Mouse (Mus musculus): ENCODE measurements around the gene Ing3.

Gene Ing3

DNA sequence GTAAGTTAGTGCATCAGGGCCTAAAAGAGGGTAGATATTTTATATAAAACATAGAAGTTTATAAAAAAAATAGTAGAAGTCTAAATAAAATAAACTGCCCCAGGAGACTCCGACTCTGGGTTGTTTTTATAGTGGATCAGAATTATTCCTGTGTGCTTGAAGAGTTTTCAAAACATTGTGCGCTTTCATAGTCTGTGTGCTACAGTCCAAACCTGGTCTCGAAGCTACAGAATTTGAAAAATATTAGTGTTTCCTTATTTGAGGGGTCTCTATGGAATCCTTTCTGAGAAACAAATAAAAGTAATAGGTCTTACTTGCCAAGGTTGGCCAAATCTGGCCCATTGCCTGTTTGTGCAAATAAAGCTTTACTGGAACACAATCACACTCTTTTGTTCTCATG, 71.9 kb downstream of the Ing3 start:
- DNase-seq (ENCODE audit: inconsistent ontology term), result no peak

GRCm38 (mm10) chr6:22024168-22024567, 74.8 kb downstream of the Ing3 start:
- DNase-seq (ENCODE audit: inconsistent ontology term), result no peak
